Mouse (Mus musculus) midbrain, embryonic 16.5 days (tissue): ENCODE measurements around the gene Patz1. TPM values are rescaled to one million over a fixed set of nuclear protein-coding genes. Genes with fewer than 3 reads are reported as not detected.

Source experiments
- ATAC-seq: fragments of 200-750 bp; cut with Nextera tagmentation; 2 replicates; pipeline ENCODE4 v1.8.0; 2017; ENCODE audit warnings: moderate TSS enrichment
- H3K27ac ChIP-seq: fragments of 300-500 bp; sonication (generic); 2 replicates; pipeline ENCODE4 v1.5.1; 2014; ENCODE audit warnings: mild to moderate bottlenecking, low read length, mixed read lengths
- H3K27me3 ChIP-seq: fragments of 300-500 bp; sonication (generic); 2 replicates; pipeline ENCODE4 v1.6.1; 2014; ENCODE audit warnings: low read depth, low read length, mixed read lengths; ENCODE audit not compliant: control insufficient read depth, insufficient read depth
- H3K36me3 ChIP-seq: fragments of 300-500 bp; sonication (generic); 2 replicates; pipeline ENCODE4 v1.6.1; 2014; ENCODE audit warnings: mild to moderate bottlenecking, low read length, moderate library complexity, mixed read lengths; ENCODE audit not compliant: control insufficient read depth, insufficient read depth
- H3K4me1 ChIP-seq: fragments of 300-500 bp; sonication (generic); 2 replicates; pipeline ENCODE4 v1.6.1; 2014; ENCODE audit warnings: mild to moderate bottlenecking, low read length, mixed read lengths; ENCODE audit not compliant: control insufficient read depth, insufficient read depth
- H3K4me2 ChIP-seq: fragments of 300-500 bp; sonication (generic); 2 replicates; pipeline ENCODE4 v1.6.1; 2014; ENCODE audit warnings: mild to moderate bottlenecking, low read length, mixed read lengths
- H3K4me3 ChIP-seq: fragments of 300-500 bp; sonication (generic); 2 replicates; pipeline ENCODE4 v1.5.1; 2014; ENCODE audit warnings: low read depth, mild to moderate bottlenecking, low read length, moderate library complexity, mixed read lengths
- H3K9ac ChIP-seq: fragments of 300-500 bp; sonication (generic); 2 replicates; pipeline ENCODE4 v1.6.1; 2014; ENCODE audit warnings: low read depth, low read length, mixed read lengths
- H3K9me3 ChIP-seq: fragments of 300-500 bp; sonication (generic); replicated peaks from 2 replicates; pipeline ENCODE4 v1.6.1; 2014; ENCODE audit warnings: mild to moderate bottlenecking, low read length, mixed read lengths; ENCODE audit not compliant: control insufficient read depth, poor library complexity, severe bottlenecking
- WGBS: fragments of 180-500 bp; shearing (Covaris S2); extraction: QIAGEN DNeasy Blood & Tissue Kit; methylation state at CpG from one replicate; pipeline ENCODE4 v1.1.7; 2014; 5-methylcytosine and 5-hydroxymethylcytosine counted together
- polyA plus RNA-seq: library from polyadenylated mRNA; unstranded; fragments of >200 nt; fragmentation: Nextera tagmentation; extraction: Ambion mirVana; gene quantifications from 2 replicates; pipeline ENCODE4 v1.2.1, GENCODE M21; 2015

Gene Patz1
- polyA plus RNA-seq, 1 experiment from 2014 or later, result 41.6 TPM

DNA sequence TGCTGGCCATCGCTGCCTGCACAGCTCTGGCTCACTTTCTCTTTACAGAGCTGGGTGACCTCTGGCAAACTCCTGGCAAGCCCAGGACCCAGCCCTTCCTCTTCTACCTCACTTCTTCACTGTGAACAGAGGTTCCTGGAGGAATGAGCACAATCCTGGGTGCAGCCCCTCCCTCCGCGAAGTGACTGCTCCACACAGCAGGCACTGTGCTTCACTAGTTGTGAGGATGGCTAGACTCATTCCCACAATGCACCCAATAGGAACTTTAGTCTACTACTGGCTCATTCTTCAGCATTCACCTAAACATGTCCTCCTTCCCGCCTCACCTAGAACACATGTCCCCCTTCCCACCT, 60.6 kb downstream of the Patz1 start:
- 92% methylated on average over 4 of the region's 4 CpGs for WGBS
- no peaks in the 10 kb centered on the region for H3K9me3 ChIP-seq
- no peak overlapping the region for H3K27ac ChIP-seq
- ATAC-seq, result no peak
- H3K27me3 ChIP-seq, result no peaks in the 10 kb centered on the region
- peaks cover 45% of the 10 kb centered on the region for H3K36me3 ChIP-seq
- H3K4me2 ChIP-seq, result no peak overlapping the region
- no peak overlapping the region for H3K4me3 ChIP-seq
- H3K4me1 ChIP-seq, result peaks cover 3% of the 10 kb centered on the region; the same call in 1 of the 2 replicates
- H3K9ac ChIP-seq, result no peak overlapping the region

DNA sequence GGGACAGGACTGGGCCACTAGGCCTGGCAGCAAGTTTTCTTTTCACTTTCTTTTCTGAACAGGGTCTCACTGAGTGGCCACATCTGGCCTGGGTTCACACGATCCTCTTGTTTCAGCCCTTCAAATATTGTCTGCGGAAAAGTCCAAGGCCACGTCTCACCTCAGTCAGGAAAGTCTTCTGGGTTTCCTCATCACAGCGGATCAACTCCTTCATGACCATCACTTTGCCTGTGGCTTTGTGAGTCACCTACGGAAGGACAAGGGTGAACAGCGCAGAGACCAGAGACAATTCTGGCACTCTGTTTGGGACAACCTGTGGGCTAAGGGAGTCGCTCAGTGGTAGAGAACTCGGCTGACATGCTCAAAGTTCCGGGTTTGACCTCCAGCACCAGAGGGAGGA, 63.5 kb downstream of the Patz1 start:
- peaks cover 42% of the 10 kb centered on the region for H3K36me3 ChIP-seq
- no peak overlapping the region for H3K27ac ChIP-seq
- H3K27me3 ChIP-seq, result no peaks in the 10 kb centered on the region
- H3K4me2 ChIP-seq, result no peak overlapping the region
- no peak overlapping the region for H3K9ac ChIP-seq
- H3K4me3 ChIP-seq, result no peak overlapping the region
- peaks cover 3% of the 10 kb centered on the region; the same call in 1 of the 2 replicates for H3K4me1 ChIP-seq
- no peak for ATAC-seq
- WGBS, result 95% methylated on average over 9 of the region's 9 CpGs
- H3K9me3 ChIP-seq, result no peaks in the 10 kb centered on the region

DNA sequence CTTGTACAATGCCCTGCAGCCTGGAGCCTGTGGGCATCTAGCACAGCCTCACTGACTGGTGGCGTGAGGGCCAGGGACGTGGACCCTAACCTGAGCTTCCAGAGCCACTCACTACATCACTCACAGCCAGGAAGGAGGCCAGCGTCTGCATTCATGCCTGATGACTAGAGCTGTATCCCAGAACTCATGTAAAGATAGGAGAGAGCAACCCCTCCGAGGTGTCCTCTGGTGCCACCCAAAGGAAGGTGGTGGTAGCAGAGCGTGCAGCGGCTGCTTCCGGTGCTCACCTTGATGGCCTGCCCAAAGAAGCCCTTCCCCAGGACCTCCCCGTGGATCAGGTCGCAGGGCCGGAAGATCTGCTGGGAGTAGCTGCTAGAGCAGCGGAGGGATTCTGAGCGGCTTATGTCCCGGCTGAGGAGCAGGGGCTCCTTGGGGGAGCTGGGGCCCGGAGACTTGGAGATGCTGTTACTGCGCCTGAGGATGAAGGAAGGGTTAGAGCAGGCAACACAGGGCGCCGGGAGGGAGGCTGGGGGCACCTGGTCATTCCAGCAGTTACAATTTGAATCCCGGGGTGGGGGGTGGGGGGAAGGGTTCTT, 64.4 kb downstream of the Patz1 start:
- no peaks in the 10 kb centered on the region for H3K27me3 ChIP-seq
- WGBS, result 48% methylated on average over 18 of the region's 18 CpGs
- H3K27ac ChIP-seq, result no peak overlapping the region
- H3K9me3 ChIP-seq, result no peaks in the 10 kb centered on the region
- no peak overlapping the region for H3K4me2 ChIP-seq
- peaks cover 3% of the 10 kb centered on the region; the same call in 1 of the 2 replicates for H3K4me1 ChIP-seq
- H3K9ac ChIP-seq, result no peak overlapping the region
- ATAC-seq, result no peak
- no peak overlapping the region for H3K4me3 ChIP-seq
- H3K36me3 ChIP-seq, result peaks cover 46% of the 10 kb centered on the region

Other genes starting within 250 kb of the Patz1 start
- gene Sfi1, start 95.4 kb upstream of the Patz1 start, polyA plus RNA-seq, result 19.0 and 19.4 TPM in 2 replicates
- gene Eif4enif1, start 86.5 kb upstream of the Patz1 start, polyA plus RNA-seq, result 54.2 and 57.9 TPM in 2 replicates
- gene Drg1, start 22.5 kb upstream of the Patz1 start, polyA plus RNA-seq, result 212 and 223 TPM in 2 replicates
- gene Pik3ip1, start 41.5 kb downstream of the Patz1 start, polyA plus RNA-seq, result 22.8 and 29.5 TPM in 2 replicates
- 185 and 187 TPM in 2 replicates for gene Limk2, start 120.3 kb downstream of the Patz1 start, polyA plus RNA-seq
- 45.3 and 46.2 TPM in 2 replicates for gene Rnf185, start 163.5 kb downstream of the Patz1 start, polyA plus RNA-seq
- 1.7 and 3.9 TPM in 2 replicates for gene Pla2g3, start 199.4 kb downstream of the Patz1 start, polyA plus RNA-seq
- 8.3 and 10.3 TPM in 2 replicates for gene Inpp5j, start 215.9 kb downstream of the Patz1 start, polyA plus RNA-seq
- 87.5 and 129 TPM in 2 replicates for gene Selenom, start 225.8 kb downstream of the Patz1 start, polyA plus RNA-seq